Mouse (Mus musculus) MEL (cell line): ENCODE data around the gene Egr2. TPM values are rescaled to one million over a fixed set of nuclear protein-coding genes. Genes with fewer than 3 reads are reported as not detected.

Experiments used
- DNase-seq: peaks from one replicate; pipeline ENCODE4 v3.0.0; 2011; ENCODE audit warnings: low read depth, low spot score
- H3K27ac ChIP-seq: 2 replicates; pipeline ENCODE4 v1.5.1; 2012; ENCODE audit warnings: low read depth, mild to moderate bottlenecking, control low read depth, low read length, moderate library complexity; ENCODE audit not compliant: control insufficient read depth
- H3K27me3 ChIP-seq, 2 experiments: fragments of 150-350 bp in 1 of 2; sonication (generic) in 1 of 2; 2 replicates each; pipeline ENCODE4 v1.6.1; 2012; ENCODE audit warnings: low read length in 2 of 2, mild to moderate bottlenecking in 2 of 2, improper control_type of control experiment in 1 of 2, moderate library complexity in 1 of 2; ENCODE audit not compliant: insufficient read depth in 2 of 2, control insufficient read depth in 1 of 2
- H3K36me3 ChIP-seq, 2 experiments: 2 replicates each; pipeline ENCODE4 v1.6.1; 2012 to 2014; ENCODE audit warnings: low read length in 2 of 2, improper control_type of control experiment in 1 of 2, inconsistent platforms in 1 of 2, mild to moderate bottlenecking in 1 of 2; ENCODE audit not compliant: insufficient read depth in 2 of 2, control insufficient read depth in 1 of 2
- H3K4me1 ChIP-seq, 2 experiments: fragments of 150-350 bp in 1 of 2; sonication (generic) in 1 of 2; 2 replicates each; pipeline ENCODE4 v1.6.1; 2012; ENCODE audit warnings: low read length in 2 of 2, improper control_type of control experiment in 1 of 2, mild to moderate bottlenecking in 1 of 2; ENCODE audit not compliant: insufficient read depth in 2 of 2, control insufficient read depth in 1 of 2
- H3K4me3 ChIP-seq, 2 experiments: fragments of 150-350 bp in 1 of 2; sonication (generic) in 1 of 2; 2 replicates each; pipeline ENCODE4 v1.5.1; 2012; ENCODE audit warnings: low read depth in 2 of 2, low read length in 2 of 2, mild to moderate bottlenecking in 2 of 2, moderate library complexity in 2 of 2, control low read depth in 1 of 2, improper control_type of control experiment in 1 of 2; ENCODE audit not compliant: control insufficient read depth in 1 of 2, insufficient read depth in 1 of 2
- H3K79me2 ChIP-seq: 2 replicates; pipeline ENCODE4 v1.6.1; 2012; ENCODE audit warnings: mild to moderate bottlenecking, low read length, moderate library complexity; ENCODE audit not compliant: control insufficient read depth, poor library complexity, insufficient read depth
- H3K9ac ChIP-seq: 2 replicates; pipeline ENCODE4 v1.6.1; 2012; ENCODE audit warnings: low read depth, mild to moderate bottlenecking, control low read depth, low read length, moderate library complexity; ENCODE audit not compliant: control insufficient read depth, poor library complexity, severe bottlenecking
- H3K9me3 ChIP-seq: fragments of 150-350 bp; sonication (generic); replicated peaks from 2 replicates; pipeline ENCODE4 v1.6.1; 2012; ENCODE audit warnings: mild to moderate bottlenecking, low read length, improper control_type of control experiment, moderate library complexity; ENCODE audit not compliant: insufficient read depth
- CHD1 ChIP-seq: IDR thresholded peaks from 2 replicates; pipeline ENCODE4 v1.6.1; 2012; ENCODE audit warnings: low read depth, mild to moderate bottlenecking, inconsistent platforms, low read length, improper control_type of control experiment
- CTCF ChIP-seq, 3 experiments: IDR thresholded peaks in 2 of 3; conservative IDR thresholded peaks in 1 of 3; 2 replicates each; pipeline ENCODE4 v1.5.1; 2011 to 2012; ENCODE audit warnings: low read length in 3 of 3, low read depth in 2 of 3, mild to moderate bottlenecking in 2 of 3, improper control_type of control experiment in 1 of 3, inconsistent platforms in 1 of 3, mixed read lengths in 1 of 3, moderate library complexity in 1 of 3; ENCODE audit not compliant: control insufficient read depth in 1 of 3, insufficient read depth in 1 of 3, poor library complexity in 1 of 3, severe bottlenecking in 1 of 3
- E2F4 ChIP-seq: IDR thresholded peaks from 2 replicates; pipeline ENCODE4 v1.6.1; 2011; ENCODE audit warnings: low read depth, low read length, improper control_type of control experiment, borderline replicate concordance
- ELF1 ChIP-seq: IDR thresholded peaks from 2 replicates; pipeline ENCODE4 v1.6.1; 2014; ENCODE audit warnings: low read depth, mild to moderate bottlenecking, inconsistent platforms, low read length, improper control_type of control experiment, moderate library complexity
- GABPA ChIP-seq: IDR thresholded peaks from 2 replicates; pipeline ENCODE4 v1.6.1; 2012; ENCODE audit warnings: low read depth, mild to moderate bottlenecking, inconsistent platforms, low read length, improper control_type of control experiment, moderate library complexity
- GATA1 ChIP-seq: IDR thresholded peaks from 2 replicates; pipeline ENCODE4 v1.6.1; 2011; ENCODE audit warnings: low read depth, low read length, improper control_type of control experiment
- HCFC1 ChIP-seq: IDR thresholded peaks from 2 replicates; pipeline ENCODE4 v1.6.1; 2012; ENCODE audit warnings: low read depth, mild to moderate bottlenecking, inconsistent platforms, low read length, improper control_type of control experiment, moderate library complexity
- JUND ChIP-seq: IDR thresholded peaks from 2 replicates; pipeline ENCODE4 v1.6.1; 2011; ENCODE audit warnings: low read depth, mild to moderate bottlenecking, improper control_type of control experiment, low read length
- KAT2A ChIP-seq: conservative IDR thresholded peaks from 2 replicates; pipeline ENCODE4 v1.6.1; 2012; ENCODE audit warnings: low read depth, low read length, improper control_type of control experiment, inconsistent platforms
- MAFK ChIP-seq: IDR thresholded peaks from 2 replicates; pipeline ENCODE4 v1.6.1; 2011; ENCODE audit warnings: low read depth, mild to moderate bottlenecking, low read length, improper control_type of control experiment, borderline replicate concordance
- MAX ChIP-seq: IDR thresholded peaks from 2 replicates; pipeline ENCODE4 v1.6.1; 2011; ENCODE audit warnings: low read length, improper control_type of control experiment
- MAZ ChIP-seq: IDR thresholded peaks from 2 replicates; pipeline ENCODE4 v1.6.1; 2012; ENCODE audit warnings: low read depth, mild to moderate bottlenecking, inconsistent platforms, low read length, improper control_type of control experiment
- MEF2A ChIP-seq: IDR thresholded peaks from 2 replicates; pipeline ENCODE4 v1.6.1; 2014; ENCODE audit warnings: low read depth, mild to moderate bottlenecking, inconsistent platforms, low read length, improper control_type of control experiment; ENCODE audit not compliant: poor library complexity, insufficient replicate concordance, severe bottlenecking; ENCODE audit errors: extremely low read depth
- MXI1 ChIP-seq: IDR thresholded peaks from 2 replicates; pipeline ENCODE4 v1.6.1; 2011; ENCODE audit warnings: mild to moderate bottlenecking, low read depth, low read length, improper control_type of control experiment
- MYC ChIP-seq: IDR thresholded peaks from 2 replicates; pipeline ENCODE4 v1.6.1; 2011; ENCODE audit warnings: low read depth, mild to moderate bottlenecking, low read length, improper control_type of control experiment, moderate library complexity
- NELFE ChIP-seq: IDR thresholded peaks from 2 replicates; pipeline ENCODE4 v1.6.1; 2011; ENCODE audit warnings: low read depth, low read length, improper control_type of control experiment
- NRF1 ChIP-seq: IDR thresholded peaks from 2 replicates; pipeline ENCODE4 v1.6.1; 2014; ENCODE audit warnings: low read depth, mild to moderate bottlenecking, inconsistent platforms, low read length, improper control_type of control experiment, moderate library complexity; ENCODE audit not compliant: poor library complexity, insufficient read depth, severe bottlenecking
- POLR2AphosphoS2 ChIP-seq: IDR thresholded peaks from 2 replicates; pipeline ENCODE4 v1.6.1; 2011; ENCODE audit warnings: low read length, improper control_type of control experiment
- POLR2AphosphoS5 ChIP-seq: IDR thresholded peaks from 2 replicates; pipeline ENCODE4 v1.6.1; 2012; ENCODE audit warnings: low read depth, borderline replicate concordance, mild to moderate bottlenecking, inconsistent platforms, low read length, moderate library complexity, mixed read lengths
- RAD21 ChIP-seq: IDR thresholded peaks from 2 replicates; pipeline ENCODE4 v1.6.1; 2011; ENCODE audit warnings: mild to moderate bottlenecking, low read depth, low read length, improper control_type of control experiment
- RCOR1 ChIP-seq: IDR thresholded peaks from 2 replicates; pipeline ENCODE4 v1.6.1; 2012; ENCODE audit warnings: low read depth, mild to moderate bottlenecking, inconsistent platforms, low read length, improper control_type of control experiment
- SIN3A ChIP-seq: IDR thresholded peaks from 2 replicates; pipeline ENCODE4 v1.6.1; 2012; ENCODE audit warnings: low read length, improper control_type of control experiment, inconsistent platforms
- TAL1 ChIP-seq: IDR thresholded peaks from 2 replicates; pipeline ENCODE4 v1.6.1; 2012; ENCODE audit warnings: mild to moderate bottlenecking, inconsistent platforms, low read length, moderate library complexity, mixed read lengths
- TBP ChIP-seq: IDR thresholded peaks from 2 replicates; pipeline ENCODE4 v1.8.0; 2011; ENCODE audit warnings: low read depth, low read length, improper control_type of control experiment
- TCF12 ChIP-seq: IDR thresholded peaks from 2 replicates; pipeline ENCODE4 v1.6.1; 2014; ENCODE audit warnings: low read depth, mild to moderate bottlenecking, inconsistent platforms, low read length, improper control_type of control experiment, moderate library complexity
- UBTF ChIP-seq: IDR thresholded peaks from 2 replicates; pipeline ENCODE4 v1.6.1; 2012; ENCODE audit warnings: low read depth, mild to moderate bottlenecking, inconsistent platforms, low read length, improper control_type of control experiment, moderate library complexity, borderline replicate concordance; ENCODE audit not compliant: insufficient read depth
- USF1 ChIP-seq: IDR thresholded peaks from 2 replicates; pipeline ENCODE4 v1.6.1; 2014; ENCODE audit warnings: low read depth, mild to moderate bottlenecking, inconsistent platforms, low read length, improper control_type of control experiment, moderate library complexity
- USF2 ChIP-seq, 2 experiments: IDR thresholded peaks; 2 replicates each; pipeline ENCODE4 v1.6.1; 2011 to 2012; ENCODE audit warnings: improper control_type of control experiment in 2 of 2, low read length in 2 of 2, borderline replicate concordance in 1 of 2, inconsistent platforms in 1 of 2, low read depth in 1 of 2, mild to moderate bottlenecking in 1 of 2; ENCODE audit not compliant: insufficient read depth in 1 of 2
- ZC3H11A ChIP-seq: IDR thresholded peaks from 2 replicates; pipeline ENCODE4 v1.6.1; 2012; ENCODE audit warnings: low read depth, mild to moderate bottlenecking, inconsistent platforms, low read length, improper control_type of control experiment
- ZKSCAN1 ChIP-seq: IDR thresholded peaks from 2 replicates; pipeline ENCODE4 v1.6.1; 2012; ENCODE audit warnings: low read depth, mild to moderate bottlenecking, inconsistent platforms, low read length, improper control_type of control experiment, moderate library complexity
- ZNF384 ChIP-seq: IDR thresholded peaks from 2 replicates; pipeline ENCODE4 v1.6.1; 2012; ENCODE audit warnings: low read depth, mild to moderate bottlenecking, inconsistent platforms, low read length, improper control_type of control experiment
- polyA plus RNA-seq, 2 experiments: library from polyadenylated mRNA; stranded (reverse) in 1 of 2; unstranded in 1 of 2; fragments of >175 nt in 1 of 2; fragments of >200 nt in 1 of 2; gene quantifications; 2 replicates each; pipeline versions ENCODE4 v1.2.1 to v1.2.4; 2012; ENCODE audit warnings: low replicate concordance in 2 of 2, low read depth in 1 of 2; ENCODE audit not compliant: insufficient read length in 2 of 2, insufficient read depth in 1 of 2, missing spikeins in 1 of 2
- total RNA-seq: library from RNA; depleted of rRNA; stranded (reverse); fragments of 300-350 nt; gene quantifications from 2 replicates; pipeline ENCODE4 v1.2.3, GENCODE M21; 2012

Gene Egr2
- total and polyA plus RNA-seq, 3 experiments, result 0.23 to 0.24 TPM; not detected in 1

GRCm38 (mm10) chr10:67529769-67530168, 5.5 kb upstream of the Egr2 start:
- H3K79me2 ChIP-seq, result no peaks in the 10 kb centered on the region
- TF ChIP-seq ELF1, result no peak
- no peak for TF ChIP-seq E2F4
- TF ChIP-seq RCOR1, result no peak
- TF ChIP-seq, all 39 proteins: peak for 0
- Histone ChIP-seq H3K9ac (no peak overlapping the region), H3K4me1 (no peaks in the 10 kb centered on the region), H3K9me3 (no peaks in the 10 kb centered on the region), H3K36me3 (no peaks in the 10 kb centered on the region), H3K27ac (no peak overlapping the region), H3K4me3 (no peak overlapping the region), H3K27me3 (peaks cover 0 to 2% of the 10 kb centered on the region in 2 experiments; a peak in 1 of 4 replicates)
- DNase-seq, result no peak

- peak overlapping the region; percentile 60 to 80 for H3K4me3 ChIP-seq
- H3K9ac ChIP-seq, result peak overlapping the region; percentile 55
- no peaks in the 10 kb centered on the region for H3K9me3 ChIP-seq
- H3K36me3 ChIP-seq, result no peaks in the 10 kb centered on the region
- peaks cover 0 to 3% of the 10 kb centered on the region in 2 experiments; a peak in 1 of 4 replicates for H3K4me1 ChIP-seq
- H3K27ac ChIP-seq, result no peak overlapping the region
- H3K27me3 ChIP-seq, result peaks cover 0 to 1% of the 10 kb centered on the region in 2 experiments; a peak in 1 of 4 replicates
- peak; percentile 65 for DNase-seq
- H3K79me2 ChIP-seq, result no peaks in the 10 kb centered on the region
- TF ChIP-seq JUND (no peak), TBP (peak; percentile 21; the same call in 1 of the 2 replicates), POLR2AphosphoS2 (no peak), CTCF (IDR thresholded peaks at IDR 0.05 in 2 of 3, conservative IDR thresholded peaks at IDR 0.05 in 1 of 3; ENCODE audit: control insufficient read depth in 1 of 3, insufficient read depth in 1 of 3, low read depth in 2 of 3, low read length in 3 of 3, poor library complexity in 1 of 3, severe bottlenecking in 1 of 3) (peak; percentile 47 to 86 (median 82); a peak in 5 of 6 replicates), MXI1 (no peak), ZC3H11A (peak; percentile 84), POLR2AphosphoS5 (no peak), MAX (peak; percentile 34; the same call in 1 of the 2 replicates), NRF1 (no peak), NELFE (no peak), HCFC1 (no peak), KAT2A (no peak), USF1 (no peak), GABPA (no peak), RCOR1 (no peak), TAL1 (no peak), RAD21 (peak; percentile 78), GATA1 (no peak), USF2 (IDR thresholded peaks at IDR 0.05; ENCODE audit: borderline replicate concordance in 1 of 2, insufficient read depth in 1 of 2, low read depth in 1 of 2, low read length in 2 of 2) (no peak), ELF1 (no peak), MAFK (no peak), E2F4 (no peak), ZNF384 (no peak), CHD1 (no peak), MAZ (no peak), MYC (no peak), UBTF (no peak), TCF12 (no peak), MEF2A (no peak), ZKSCAN1 (no peak), SIN3A (no peak)
Observed at GRCm38 (mm10) chr10:67535972-67536371, 697 bp downstream of the Egr2 start.
